Mouse (Mus musculus) central nervous system, embryonic 14 days (tissue): ENCODE data around the gene Cgn. TPM values are rescaled to one million over a fixed set of nuclear protein-coding genes. Genes with fewer than 3 reads are reported as not detected.

Source experiments
- polyA plus RNA-seq: library from polyadenylated mRNA; depleted of rRNA; stranded (reverse); fragments of >200 nt; gene quantifications from 2 replicates; pipeline ENCODE4 v1.2.3, GENCODE M21; 2012; rRNA removed

The Cgn gene
- 5.9 and 6.6 TPM in 2 replicates for polyA plus RNA-seq

GRCm38 (mm10) chr3:94786367-94786835 lies at the start of gene Cgn:
Gene Cgn, minus strand, starts transcription at chr3:94786492.

Other genes with a start within 250 kb of the Cgn start
- 37.2 and 40.8 TPM in 2 replicates for gene Snx27, start 203.8 kb downstream of the Cgn start, polyA plus RNA-seq
- gene Gm10972, start 143.4 kb downstream of the Cgn start, polyA plus RNA-seq, result not detected in 2 replicates
- gene Tuft1, start 127.6 kb downstream of the Cgn start, polyA plus RNA-seq, result 3.9 and 5.2 TPM in 2 replicates
- gene Selenbp2, start 92.9 kb downstream of the Cgn start, polyA plus RNA-seq, result 0.26 and 0.66 TPM in 2 replicates
- 63.8 and 67.6 TPM in 2 replicates for gene Pogz, start 51.1 kb upstream of the Cgn start, polyA plus RNA-seq
- gene Psmb4, start 100.5 kb upstream of the Cgn start, polyA plus RNA-seq, result 395 and 399 TPM in 2 replicates
- 8.6 and 11.5 TPM in 2 replicates for gene Selenbp1, start 146.6 kb upstream of the Cgn start, polyA plus RNA-seq
- gene Rfx5, start 167.6 kb upstream of the Cgn start, polyA plus RNA-seq, result 26.9 and 27.6 TPM in 2 replicates
- gene Pi4kb, start 188.2 kb upstream of the Cgn start, polyA plus RNA-seq, result 49.2 and 51.5 TPM in 2 replicates
- 24.9 and 26.9 TPM in 2 replicates for gene Zfp687, start 229.0 kb upstream of the Cgn start, polyA plus RNA-seq